Mouse (Mus musculus) urinary bladder, postnatal 10 days (tissue): ENCODE data around the gene Kif5a.
"Not testable (repeated sequence)": the region's sequence is repeated elsewhere in the genome, so short reads cannot be mapped to it uniquely, and the experiment has no call there.

ENCODE experiments used
- DNase-seq: peaks from one replicate; pipeline ENCODE4 v3.0.0; 2022; ENCODE audit warnings: low spot score

Kif5a gene

DNA sequence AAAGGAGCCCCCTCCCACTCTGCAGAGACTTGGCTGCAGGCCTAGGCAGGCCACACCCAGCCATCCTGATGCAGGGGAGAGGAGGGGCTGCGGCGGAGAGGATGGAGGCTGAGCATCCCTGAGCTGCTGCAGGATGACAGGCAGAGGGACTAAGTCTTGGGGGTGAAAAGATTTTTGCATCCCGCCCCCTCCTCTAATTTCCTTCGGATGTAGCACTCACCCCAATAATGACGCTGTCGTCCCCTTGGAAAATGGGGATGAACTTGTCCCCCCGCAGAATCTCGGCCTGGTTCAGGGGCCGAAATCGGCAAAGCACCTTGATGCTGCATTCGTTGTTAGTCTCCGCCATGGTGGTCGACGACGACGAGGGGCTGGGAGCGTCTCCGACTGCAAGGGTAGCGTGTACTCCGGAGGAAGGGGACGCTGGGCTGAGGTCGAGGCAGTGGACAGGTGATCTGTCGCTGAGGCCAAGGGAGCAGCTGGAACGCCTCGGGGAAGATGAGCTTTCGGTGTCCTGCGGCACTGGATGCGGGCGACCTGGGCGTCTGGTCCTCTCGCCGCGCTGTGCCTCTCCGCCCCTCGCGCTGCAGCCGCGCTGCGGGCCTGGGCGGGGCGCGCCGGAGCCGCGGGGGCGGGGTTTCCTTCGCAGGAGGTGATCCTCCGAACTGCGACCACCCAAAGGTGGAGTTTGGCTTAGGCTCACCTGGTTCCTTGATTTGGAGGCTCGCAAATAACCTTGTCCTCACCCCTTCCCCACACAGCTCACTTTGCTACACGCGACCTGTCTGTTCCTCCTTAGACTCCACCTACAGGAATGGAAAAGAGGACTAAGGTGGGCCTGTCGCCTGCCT is at the start of gene Kif5a:
Kif5a (minus strand) TSS at position 801 of the 851 bp plus-strand sequence.
- DNase-seq = no peak

DNA sequence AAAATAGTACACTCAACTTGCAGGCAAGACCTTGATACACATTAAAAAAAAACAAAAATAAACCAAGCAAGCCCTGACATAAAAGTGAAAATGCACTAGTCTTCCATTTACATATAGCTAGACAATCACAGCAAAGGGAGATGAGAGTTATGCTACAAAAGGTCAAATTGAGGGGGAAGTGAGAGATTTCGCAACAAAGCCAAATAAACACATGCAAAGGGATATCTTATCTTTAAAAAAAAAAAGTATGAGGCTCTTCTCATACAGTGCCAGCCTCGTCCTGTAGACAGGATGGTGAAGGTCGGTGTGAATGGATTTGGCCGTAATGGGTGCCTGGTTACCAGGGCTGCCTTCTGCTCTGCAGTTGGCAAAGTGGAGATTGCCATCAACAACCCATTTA is 49.7 kb upstream of the Kif5a start:
- DNase-seq = no peak

DNA sequence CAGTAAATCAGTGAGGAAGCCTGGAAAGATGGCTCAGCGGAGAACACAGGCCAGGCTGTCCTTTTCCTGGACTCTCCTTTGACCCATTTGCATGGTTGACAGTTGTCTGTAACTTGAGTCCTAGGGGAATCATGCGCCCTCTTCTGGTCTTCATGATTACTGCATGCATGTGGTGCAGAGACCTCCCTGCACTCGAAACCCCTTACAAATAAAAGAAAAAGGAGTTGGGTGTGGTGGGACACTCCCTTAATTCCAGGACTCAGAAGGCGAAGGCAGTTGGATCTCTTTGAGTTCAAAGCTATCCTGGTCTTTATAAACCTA is 49.2 kb upstream of the Kif5a start:
- DNase-seq = no peak

DNA sequence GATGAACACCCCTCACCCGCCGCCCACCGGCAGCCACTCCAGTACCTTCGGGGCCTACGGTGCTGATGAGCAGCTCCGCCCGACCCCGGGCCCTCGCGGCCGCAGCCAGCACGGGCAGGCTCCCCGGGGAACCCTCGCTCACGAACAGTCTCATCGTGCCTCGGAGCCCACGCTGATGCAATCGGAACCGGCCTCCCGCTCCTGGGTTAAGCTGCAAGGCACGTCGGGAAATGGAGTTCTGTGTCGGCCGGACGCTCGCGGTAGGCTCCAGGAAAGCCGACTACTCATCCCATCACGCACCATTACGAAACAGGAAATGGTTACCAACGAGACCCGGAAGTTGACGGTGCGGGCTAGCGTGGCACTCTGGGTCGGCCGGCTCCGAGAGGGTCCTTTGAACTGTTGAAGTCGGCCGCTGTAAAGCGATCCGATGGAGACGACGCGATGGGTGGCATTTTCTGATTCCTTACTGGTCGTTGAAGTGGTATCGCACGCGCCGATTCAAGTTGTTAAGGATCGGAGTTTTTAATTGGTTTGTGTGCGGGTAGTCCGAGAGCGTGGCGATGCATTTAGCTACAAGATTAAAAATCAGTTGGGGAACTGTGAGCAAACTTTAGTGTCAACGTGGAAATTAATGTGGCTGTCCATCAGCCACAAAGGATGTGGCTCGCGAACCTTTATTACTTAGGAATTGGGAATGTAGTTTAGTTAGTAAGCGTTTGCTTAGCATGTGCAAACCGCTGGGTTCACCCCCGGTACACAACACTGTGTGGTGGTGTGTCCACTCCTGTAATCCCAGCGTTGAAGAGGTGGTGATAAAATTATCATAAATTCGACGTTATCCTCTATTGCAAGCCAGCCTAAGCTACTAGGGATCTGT is 48.6 kb upstream of the Kif5a start, which contains the start of gene Mars:
Mars (minus strand) TSS at position 311 of the 880 bp plus-strand sequence.
- peak; percentile 77 for DNase-seq

DNA sequence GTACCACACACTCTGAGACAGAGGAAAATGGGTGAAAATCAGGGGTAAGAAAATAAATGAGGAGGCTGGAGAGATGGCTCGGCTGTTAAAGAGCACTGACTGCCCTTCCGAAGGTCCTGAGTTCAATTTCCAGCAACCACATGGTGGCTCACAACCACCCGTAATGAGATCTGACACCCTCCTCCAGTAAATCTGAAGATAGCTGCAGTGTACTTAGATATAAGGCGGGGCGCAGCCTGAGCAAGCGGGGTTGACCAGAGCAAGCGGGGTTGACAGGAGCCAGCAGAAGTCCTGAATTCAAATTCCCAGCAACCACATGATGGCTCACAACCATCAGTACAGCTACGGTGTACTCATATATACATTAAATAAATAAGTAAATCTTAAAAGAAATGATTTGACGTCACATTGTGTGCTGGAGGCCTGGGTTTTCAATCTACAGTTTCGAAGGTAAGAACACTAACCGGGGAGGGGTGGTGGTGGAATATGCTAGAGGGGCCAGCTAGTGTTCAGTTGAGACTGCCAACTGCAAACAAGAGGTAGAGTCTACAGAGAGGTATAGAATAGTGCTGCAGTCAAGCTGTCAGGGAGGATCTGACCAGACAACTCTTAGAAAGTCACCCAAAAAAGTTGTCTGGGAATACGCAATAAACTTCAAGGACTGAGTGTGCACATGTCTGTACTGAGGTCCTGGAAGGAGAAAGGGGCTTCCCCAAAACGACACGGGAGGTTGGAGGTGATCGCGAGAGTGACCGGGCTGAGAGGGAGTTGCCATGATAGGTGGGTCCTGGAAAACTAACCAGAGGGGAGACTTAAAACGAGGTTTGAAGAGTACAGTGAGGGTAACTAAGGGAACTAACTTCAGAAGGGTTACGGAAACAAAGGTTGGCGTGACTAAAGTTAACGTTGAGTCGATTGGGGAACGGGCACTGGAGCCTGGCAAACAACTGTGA is 47.7 kb upstream of the Kif5a start:
- no peak for DNase-seq

DNA sequence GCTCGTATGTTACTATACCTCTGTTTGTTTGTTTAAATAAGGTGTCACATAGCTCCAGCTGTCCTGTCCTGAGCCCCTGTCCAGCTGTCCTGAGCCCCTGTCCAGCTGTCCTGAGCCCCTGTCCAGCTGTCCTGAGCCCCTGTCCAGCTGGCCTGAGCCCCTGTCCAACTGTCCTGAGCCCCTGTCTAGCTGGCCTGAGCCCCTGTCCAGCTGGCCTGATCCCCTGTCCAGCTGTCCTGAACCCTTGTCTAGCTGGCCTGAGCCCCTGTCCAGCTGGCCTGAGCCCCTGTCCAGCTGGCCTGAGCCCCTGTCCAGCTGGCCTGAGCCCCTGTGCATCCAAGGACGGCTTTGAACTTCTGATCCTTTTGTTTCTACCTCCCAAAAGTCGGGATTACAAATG is 46.0 kb upstream of the Kif5a start:
- DNase-seq = not testable (repeated sequence)

DNA sequence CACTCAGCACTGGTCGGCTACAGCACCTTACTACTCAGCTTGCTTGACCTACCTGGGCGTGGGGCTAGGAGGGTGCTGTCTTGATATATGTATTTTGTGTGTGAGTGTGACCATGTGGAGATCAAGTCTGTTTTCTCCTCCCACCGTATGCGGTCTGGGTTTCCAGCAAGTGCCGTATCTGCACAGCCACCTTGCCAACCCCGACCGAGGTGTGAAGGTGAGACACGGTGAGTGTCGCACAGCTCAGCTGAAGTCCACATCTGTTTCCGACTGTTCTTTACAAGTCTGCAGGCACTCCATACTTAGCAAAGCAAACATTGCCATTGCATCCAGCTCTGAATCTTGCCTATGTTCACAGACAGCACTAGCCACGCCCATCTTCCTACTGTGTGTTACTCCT is 40.0 kb upstream of the Kif5a start:
- no peak for DNase-seq

DNA sequence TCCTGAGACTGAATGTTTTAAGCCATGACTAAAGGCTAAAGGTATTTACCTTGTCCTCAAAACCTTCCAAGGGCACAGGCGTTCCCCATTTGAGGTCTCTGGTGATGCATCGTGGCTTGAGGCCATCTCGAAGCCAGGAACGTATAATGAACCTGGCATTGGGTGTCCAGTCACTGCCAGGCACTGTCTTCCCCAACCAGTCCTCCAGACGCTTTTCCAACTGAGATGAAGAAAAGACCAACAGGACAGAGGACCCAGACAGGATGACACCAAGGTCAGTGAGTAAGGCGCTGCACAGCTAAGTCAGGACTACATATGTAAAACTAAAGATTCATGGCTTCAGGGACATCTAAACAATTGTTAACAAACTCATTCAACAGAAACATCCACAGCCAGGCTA is 37.2 kb upstream of the Kif5a start:
- no peak for DNase-seq

DNA sequence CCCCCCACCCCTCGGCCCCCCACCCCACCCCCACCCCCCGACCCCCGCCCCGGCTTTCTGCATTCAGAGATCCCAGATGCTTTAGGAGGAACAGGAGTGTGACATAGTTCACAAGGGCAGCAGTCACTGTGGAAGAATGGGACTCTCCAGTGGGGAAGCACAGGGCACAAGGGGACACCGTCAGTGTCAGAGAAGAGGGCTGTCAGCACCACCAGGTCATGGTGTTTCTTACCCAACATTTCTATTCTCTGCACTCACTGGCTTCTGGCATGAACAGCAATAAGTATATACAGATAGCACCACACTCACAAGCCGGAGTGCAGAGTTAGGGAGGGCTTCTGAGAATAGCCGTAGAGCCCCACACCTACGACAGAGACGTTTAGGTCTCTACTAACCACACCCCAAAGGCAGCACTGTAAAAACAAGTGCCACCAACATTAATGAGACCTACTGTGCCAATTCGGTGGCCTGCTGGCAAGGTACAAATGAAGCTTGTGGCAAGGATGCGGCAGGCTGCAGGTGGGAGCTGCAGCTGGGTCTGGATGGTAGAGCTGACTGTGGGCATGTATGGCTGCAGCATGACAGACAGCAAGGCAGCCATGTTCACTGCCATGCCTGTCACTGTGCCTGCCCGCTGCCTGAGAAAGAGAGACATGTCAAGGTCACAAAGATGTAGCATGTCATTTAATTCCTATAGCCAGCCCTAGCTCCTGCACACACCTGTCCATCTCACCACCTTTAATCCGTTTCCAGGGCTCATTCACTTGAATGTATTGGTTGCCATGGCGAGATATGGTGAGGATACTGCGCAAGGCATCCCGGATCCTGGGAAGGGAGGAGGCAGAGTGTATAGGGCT is 34.1 kb upstream of the Kif5a start:
- no peak for DNase-seq

DNA sequence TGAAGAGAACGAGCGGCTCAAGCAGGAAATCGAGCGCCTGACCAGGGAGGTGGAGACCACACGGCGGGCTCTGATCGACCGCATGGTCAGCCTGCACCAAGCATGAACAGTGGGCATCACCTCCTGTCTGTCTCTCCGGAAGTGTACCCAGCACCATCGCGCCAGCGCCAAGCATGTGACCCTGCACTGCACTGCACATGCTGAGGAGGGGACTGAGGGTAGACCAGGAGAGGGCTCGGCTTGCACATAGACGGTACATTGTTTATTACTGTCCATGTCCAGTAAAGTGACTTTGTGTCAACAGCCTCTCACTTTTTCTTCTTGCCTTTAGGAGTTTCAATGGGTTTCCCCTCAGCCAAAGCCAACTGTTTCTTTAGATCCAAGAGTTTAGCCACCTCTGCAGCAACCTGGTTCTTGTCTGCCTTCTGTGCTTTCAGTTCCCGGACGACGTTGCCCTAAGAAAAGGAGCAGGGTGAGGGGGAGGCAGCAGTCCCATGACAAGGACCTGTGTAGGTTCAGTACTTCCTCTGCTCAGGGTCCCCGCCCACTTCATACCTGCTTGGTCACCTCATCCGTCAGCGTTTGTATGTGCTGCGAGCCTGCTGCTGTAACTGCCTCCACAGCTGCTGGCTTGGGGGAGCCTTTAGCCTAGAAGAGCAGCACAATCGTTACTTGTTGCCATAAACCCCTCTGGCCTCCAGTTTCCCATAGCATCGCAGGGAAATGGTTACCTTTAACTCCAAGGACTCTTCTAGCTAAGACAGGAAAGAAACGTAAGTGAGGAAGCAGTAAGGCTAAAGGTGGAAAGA is 33.0 kb upstream of the Kif5a start:
- no peak for DNase-seq

DNA sequence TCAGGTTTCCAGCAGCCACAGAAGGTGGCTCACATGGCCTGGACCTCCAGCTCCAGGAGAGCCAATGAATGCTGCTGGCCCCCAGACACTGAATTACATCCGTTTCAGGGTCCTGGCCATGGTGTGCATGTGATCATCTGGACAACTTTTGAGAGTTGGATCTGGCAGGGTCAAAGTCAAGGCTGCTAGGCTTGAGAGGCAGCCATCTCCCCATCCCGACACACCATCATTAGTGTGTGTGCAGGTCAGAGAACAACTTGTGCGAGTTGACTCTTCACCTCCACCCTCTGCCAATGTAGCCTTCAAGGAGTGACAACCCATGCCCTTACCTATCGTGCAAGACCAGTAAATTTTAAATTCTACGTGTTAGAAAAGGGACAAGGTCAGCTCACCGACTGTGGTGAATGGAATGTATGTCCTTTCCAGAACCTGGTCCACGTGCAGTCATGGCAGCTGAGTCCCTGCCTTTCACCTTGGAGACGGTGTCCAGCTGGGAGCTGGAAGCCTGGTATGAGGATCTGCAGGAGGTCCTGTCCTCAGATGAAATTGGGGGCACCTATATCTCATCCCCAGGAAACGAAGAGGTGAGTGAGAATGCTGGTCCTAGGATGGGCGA is 31.9 kb upstream of the Kif5a start:
- no peak for DNase-seq

DNA sequence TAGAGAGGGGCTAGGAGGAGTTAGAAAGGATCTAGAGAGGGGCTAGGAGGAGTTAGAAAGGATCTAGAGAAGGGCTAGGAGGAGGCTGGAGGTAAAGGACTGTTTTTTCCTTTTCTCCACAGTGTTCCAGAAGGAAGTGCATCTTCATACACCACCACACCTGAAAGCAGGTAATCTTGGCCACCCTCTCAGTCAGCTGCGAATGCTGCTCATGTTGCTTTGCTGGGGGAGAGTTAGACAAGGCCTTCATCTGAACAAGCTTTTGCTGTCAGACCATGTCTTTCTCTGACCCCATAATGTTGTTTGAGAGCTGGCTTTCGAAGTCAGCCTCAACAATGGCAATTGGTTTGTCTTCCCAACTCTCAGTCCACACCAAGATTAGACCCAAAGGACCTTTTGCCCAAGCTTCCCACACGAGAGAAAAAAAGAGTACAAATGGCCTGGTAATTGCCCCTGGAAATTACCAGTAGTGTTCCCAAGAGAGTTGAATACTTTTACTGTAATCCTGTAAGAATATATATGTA is 30.5 kb upstream of the Kif5a start:
- no peak for DNase-seq

DNA sequence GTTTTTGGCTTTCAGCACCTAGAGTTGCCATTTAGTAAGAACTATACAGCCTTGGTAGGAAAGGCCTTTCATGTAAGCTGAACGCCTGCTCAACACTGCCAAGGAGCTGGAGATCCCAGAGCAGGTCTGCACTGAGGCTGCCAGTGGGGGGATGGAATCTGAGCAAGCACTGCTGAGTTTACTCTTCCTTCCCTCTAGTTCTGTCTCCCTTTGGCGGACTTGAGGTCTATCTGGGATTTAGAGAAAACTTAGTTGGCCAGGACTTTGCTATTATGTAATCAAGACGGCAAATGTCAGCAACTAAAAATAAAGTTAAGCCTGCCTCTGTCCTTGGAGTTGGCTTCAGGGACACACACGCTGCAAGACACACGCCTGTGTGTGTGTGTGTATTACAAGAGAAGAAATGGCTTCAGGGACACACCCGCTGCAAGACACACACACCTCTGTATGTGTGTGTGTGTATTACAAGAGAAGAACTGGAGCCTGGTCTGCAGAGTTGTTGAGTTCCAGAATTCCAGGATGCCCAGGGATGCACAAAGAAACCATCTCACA is 29.9 kb upstream of the Kif5a start:
- DNase-seq = no peak

DNA sequence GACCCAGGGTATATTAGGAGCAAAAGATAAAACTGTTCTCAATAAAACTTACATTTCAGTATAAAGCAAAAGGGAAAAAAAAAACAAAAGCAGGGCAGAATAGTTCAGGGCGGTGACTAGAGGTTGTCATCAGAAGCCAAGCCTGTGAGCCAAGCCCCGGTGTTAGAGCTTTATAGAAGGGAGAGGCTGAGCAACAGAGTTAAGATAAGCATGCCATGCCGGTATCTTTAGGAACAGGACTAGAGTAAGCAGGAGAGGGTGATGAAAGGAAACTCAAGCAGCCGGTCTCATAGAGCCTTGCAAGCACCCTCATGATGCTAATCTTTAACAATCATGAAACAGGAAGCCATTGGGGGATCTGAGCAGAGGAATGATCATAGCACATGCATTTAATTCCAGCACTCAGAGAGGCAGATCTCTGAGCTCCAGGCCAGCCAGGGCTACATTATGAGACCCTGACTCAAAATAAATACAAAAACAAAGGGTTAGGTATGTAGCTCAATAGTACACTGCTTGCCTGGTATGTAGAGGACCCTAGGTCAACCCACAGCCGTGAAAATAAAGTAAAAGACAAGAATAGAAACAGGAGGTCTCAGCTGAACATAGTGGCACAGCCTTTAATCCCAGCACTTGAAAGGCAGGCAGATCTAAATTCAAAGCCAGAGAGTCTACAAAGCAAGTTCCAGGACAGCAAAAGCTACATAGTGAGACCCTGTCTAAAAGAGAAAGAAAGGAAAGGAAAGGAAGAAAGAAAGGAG is 28.9 kb upstream of the Kif5a start:
- DNase-seq = no peak

DNA sequence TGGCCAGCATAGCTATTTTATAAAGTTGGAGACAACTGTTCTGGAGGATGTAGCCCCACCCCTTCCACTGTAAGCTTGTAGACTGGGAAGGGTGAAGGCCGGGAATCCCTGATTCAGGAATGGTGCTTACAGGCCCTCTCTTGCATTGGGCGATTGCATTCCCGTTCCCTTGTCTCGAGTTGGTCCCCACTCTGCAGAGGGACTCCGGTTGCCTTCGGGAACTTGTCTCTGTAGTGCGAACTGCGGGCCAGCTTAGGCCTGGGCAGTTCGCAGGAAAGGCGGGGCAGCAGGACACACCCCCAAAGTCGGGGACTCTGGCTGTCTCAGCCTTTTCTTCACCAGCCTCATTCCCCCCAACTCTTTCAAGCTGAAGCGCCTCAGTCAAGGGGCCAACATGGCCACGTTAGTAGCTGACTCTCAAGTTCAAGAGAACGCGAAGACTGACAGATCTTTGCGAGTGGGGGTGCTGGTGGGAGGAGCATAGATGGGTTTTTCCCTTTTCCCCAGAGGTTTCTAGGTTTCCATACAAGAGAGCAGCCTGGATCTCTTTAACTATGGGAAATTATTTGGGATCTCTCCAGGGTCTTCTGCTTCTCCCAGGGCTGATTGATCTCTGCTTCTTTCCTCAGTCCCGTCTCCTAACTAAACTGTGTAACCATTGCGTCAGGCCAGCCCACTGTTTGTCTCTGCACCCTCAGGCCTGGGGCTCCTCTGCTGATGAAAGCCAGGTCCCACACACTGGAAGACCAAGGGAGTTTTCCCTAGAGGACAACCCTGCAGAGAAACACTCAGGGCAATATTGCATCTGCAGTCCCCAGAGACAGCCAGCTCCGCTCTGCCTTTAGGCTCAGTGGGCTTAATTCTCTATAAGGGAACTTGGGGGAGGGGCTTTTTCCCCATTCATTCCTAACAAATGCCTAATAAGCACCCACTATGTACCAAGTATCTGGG is 28.1 kb upstream of the Kif5a start:
- no peak for DNase-seq

DNA sequence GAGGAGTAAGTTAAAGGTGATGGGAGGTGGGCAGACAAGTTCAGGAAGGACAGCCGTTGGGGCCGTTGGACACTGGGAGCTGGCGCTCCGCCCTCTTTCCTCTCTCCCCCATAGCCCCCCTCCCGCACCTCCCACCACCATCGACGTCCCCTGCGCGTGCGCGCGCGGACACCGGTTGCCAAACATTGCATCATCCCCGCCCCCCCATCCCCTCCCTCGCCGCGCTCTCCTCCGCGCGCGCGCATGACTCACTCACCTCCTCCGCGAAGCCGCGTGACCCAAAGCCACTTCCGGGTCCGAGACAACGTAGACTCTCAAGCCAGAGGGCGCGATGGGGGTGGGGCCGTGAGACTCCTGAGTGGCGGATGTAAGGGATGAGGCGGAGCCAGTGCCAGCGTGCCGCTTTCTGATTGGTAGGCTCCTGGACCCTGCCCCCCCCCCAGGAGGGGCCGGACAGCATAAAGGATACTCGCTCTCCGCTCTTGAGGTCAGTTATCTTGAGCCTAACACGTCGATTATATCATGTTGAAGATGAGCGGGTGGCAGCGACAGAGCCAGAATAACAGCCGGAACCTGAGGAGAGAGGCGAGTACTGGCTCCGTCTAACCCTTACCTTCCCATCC is 27.3 kb upstream of the Kif5a start:
- DNase-seq = peak; percentile 100
